Mouse (Mus musculus) lung, embryonic 14.5 days (tissue): ENCODE results near the gene Casr. TPM values are rescaled to one million over a fixed set of nuclear protein-coding genes. Genes with fewer than 3 reads are reported as not detected.

Source experiments
- ATAC-seq: fragments of 200-750 bp; cut with Nextera tagmentation; 2 replicates; pipeline ENCODE4 v1.8.0; 2017; ENCODE audit warnings: mild to moderate bottlenecking, moderate TSS enrichment, moderate library complexity; ENCODE audit not compliant: insufficient read depth
- DNase-seq: peaks from one replicate; pipeline ENCODE4 v3.0.0-alpha.2; 2015
- H3K27ac ChIP-seq: fragments of 300-500 bp; sonication (generic); 2 replicates; pipeline ENCODE4 v1.5.1; 2014; ENCODE audit warnings: low read depth, mild to moderate bottlenecking, moderate library complexity
- H3K27me3 ChIP-seq: fragments of 300-500 bp; sonication (generic); 2 replicates; pipeline ENCODE4 v1.6.1; 2014; ENCODE audit warnings: low read length, control low read depth; ENCODE audit not compliant: insufficient read depth
- H3K36me3 ChIP-seq: fragments of 300-500 bp; sonication (generic); 2 replicates; pipeline ENCODE4 v1.6.1; 2014; ENCODE audit warnings: control low read depth; ENCODE audit not compliant: insufficient read depth
- H3K4me1 ChIP-seq: fragments of 300-500 bp; sonication (generic); 2 replicates; pipeline ENCODE4 v1.6.1; 2014; ENCODE audit warnings: antibody characterized with exemption, control low read depth; ENCODE audit not compliant: insufficient read depth
- H3K4me2 ChIP-seq: fragments of 300-500 bp; sonication (generic); 2 replicates; pipeline ENCODE4 v1.6.1; 2014; ENCODE audit warnings: mild to moderate bottlenecking
- H3K4me3 ChIP-seq: fragments of 300-500 bp; sonication (generic); 2 replicates; pipeline ENCODE4 v1.5.1; 2014; ENCODE audit warnings: low read depth, low read length
- H3K9ac ChIP-seq: fragments of 300-500 bp; sonication (generic); 2 replicates; pipeline ENCODE4 v1.6.1; 2014
- H3K9me3 ChIP-seq: fragments of 300-500 bp; sonication (generic); 2 replicates; pipeline ENCODE4 v1.6.1; 2016; ENCODE audit warnings: low read depth, low read length, control low read depth
- CTCF ChIP-seq: IDR thresholded peaks from 2 replicates; pipeline ENCODE4 v1.5.1; 2016; ENCODE audit warnings: antibody characterized with exemption, low read depth
- WGBS: fragments of 180-500 bp; shearing (Covaris S2); extraction: QIAGEN DNeasy Blood & Tissue Kit; methylation state at CpG from one replicate; pipeline ENCODE4 v1.1.7; 2014; 5-methylcytosine and 5-hydroxymethylcytosine counted together
- polyA plus RNA-seq: library from polyadenylated mRNA; unstranded; fragments of >200 nt; fragmentation: Nextera tagmentation; extraction: Ambion mirVana; gene quantifications from 2 replicates; pipeline ENCODE4 v1.2.1, GENCODE M21; 2014

Casr gene
- polyA plus RNA-seq, 1 experiment from 2014 or later = not detected

DNA sequence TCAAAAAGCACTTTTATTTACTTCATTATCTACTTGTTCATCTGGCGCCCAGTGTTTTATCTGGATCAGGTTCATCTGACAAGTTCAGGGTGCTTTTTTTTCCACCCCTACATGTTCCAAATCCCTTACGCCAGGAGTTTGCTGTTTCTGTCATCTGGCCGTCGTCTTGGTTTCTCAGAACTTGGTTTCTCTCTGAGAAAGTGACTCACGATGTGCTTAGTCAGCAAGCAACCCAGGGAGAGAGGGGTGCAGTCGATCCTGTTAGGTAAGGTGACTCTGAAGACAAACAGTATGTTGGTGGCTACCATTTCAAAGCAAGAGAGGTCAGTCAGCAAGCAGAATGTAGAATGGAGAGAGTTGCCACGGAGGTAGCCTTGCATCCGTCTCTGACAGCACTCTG is 10.0 kb upstream of the Casr start:
- DNase-seq = no peak
- Histone ChIP-seq H3K27ac (no peak overlapping the region), H3K4me3 (no peak overlapping the region), H3K4me1 (no peaks in the 10 kb centered on the region), H3K4me2 (no peak overlapping the region), H3K9ac (no peak overlapping the region), H3K36me3 (no peaks in the 10 kb centered on the region), H3K9me3 (no peaks in the 10 kb centered on the region), H3K27me3 (no peaks in the 10 kb centered on the region)
- no peak for TF ChIP-seq CTCF
- ATAC-seq = no peak
- 56% methylated on average over 8 of the region's 8 CpGs for WGBS

DNA sequence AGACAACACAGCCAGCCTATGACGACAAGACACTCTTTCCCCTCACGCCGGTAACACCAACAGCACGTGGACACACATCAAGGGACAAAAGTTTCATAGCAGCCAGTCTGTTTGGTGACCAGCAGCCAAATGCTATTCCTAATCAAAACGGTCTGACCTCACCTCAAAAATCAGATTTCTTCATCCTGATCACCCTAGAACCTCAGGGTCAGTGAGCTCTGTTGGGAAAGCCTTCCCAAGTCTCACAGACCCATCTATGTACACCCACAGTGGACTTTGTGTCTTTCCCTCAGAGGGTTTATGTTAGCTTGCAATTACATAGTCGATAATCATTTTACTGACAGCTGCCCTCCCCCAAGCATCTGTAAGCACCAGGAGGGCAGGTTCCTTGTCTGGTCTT is 2.4 kb downstream of the Casr start:
- Histone ChIP-seq H3K4me2 (no peak overlapping the region), H3K9ac (no peak overlapping the region), H3K4me3 (no peak overlapping the region), H3K36me3 (no peaks in the 10 kb centered on the region), H3K27ac (no peak overlapping the region), H3K4me1 (no peaks in the 10 kb centered on the region), H3K9me3 (no peaks in the 10 kb centered on the region), H3K27me3 (peaks cover 15% of the 10 kb centered on the region)
- no peak for TF ChIP-seq CTCF
- ATAC-seq (no peak), DNase-seq (no peak)
- WGBS = 75% methylated on average over 6 of the region's 6 CpGs

DNA sequence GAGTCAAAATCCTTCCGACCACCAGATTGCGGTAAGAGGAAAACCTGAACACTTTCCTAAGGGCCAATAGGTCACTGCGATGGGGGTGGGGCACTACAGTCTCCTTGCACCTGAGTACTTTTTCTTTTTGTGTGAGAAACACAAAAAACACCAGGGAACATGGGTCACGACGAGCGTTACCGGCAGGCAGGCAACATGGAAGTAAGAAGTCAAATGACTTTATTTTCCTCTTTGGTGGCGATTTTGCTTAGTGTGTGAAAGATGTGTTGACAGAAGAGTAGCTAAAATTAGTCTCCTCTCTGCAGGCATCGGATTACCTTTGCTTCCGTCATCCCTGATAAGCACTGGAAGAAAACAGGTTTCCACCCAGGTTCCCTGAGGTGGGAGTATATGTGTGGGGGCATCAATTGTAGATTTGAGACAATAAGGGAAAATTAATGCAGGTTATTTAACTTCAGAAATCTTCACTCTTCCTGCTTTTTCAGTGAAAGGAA is 6.2 kb downstream of the Casr start:
- no peak overlapping the region for H3K4me3 ChIP-seq
- H3K27ac ChIP-seq = no peak overlapping the region
- no peaks in the 10 kb centered on the region for H3K4me1 ChIP-seq
- no peak for TF ChIP-seq CTCF
- H3K4me2 ChIP-seq = no peak overlapping the region
- H3K9ac ChIP-seq = no peak overlapping the region
- H3K9me3 ChIP-seq = peaks cover 5% of the 10 kb centered on the region; the same call in 1 of the 2 replicates
- WGBS = 49% methylated on average over 10 of the region's 10 CpGs
- H3K27me3 ChIP-seq = 0 out of 2 replicates have a peak, but pooled peaks cover under 1% of the 10 kb centered on the region
- H3K36me3 ChIP-seq = no peaks in the 10 kb centered on the region
- ATAC-seq (no peak), DNase-seq (no peak)

DNA sequence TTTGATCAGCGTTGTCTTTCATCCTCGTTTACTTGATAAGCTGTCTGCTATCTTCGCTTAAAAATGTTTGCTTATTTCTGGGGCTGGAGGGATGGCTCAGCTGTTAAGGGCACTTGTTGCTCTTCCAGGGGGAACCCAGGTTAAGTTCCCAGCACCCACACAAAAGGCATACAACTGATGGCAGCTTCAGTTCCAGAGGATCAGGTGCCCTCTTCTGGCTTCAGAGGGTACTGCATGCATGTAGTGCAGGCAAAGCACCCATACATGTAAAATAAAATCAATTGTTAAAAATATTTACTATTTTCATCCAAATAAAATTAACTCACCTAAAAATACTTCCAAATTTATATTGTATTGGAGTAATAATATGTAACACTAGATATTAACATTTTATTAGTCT is 8.3 kb downstream of the Casr start:
- peak; percentile 45 for TF ChIP-seq CTCF
- no peaks in the 10 kb centered on the region for H3K27me3 ChIP-seq
- no peaks in the 10 kb centered on the region for H3K36me3 ChIP-seq
- no peaks in the 10 kb centered on the region for H3K4me1 ChIP-seq
- WGBS = 91% methylated on average over 3 of the region's 3 CpGs
- ATAC-seq (no peak), DNase-seq (no peak)
- H3K9ac ChIP-seq = no peak overlapping the region
- H3K4me2 ChIP-seq = no peak overlapping the region
- H3K27ac ChIP-seq = no peak overlapping the region
- peaks cover 5% of the 10 kb centered on the region; the same call in 1 of the 2 replicates for H3K9me3 ChIP-seq
- H3K4me3 ChIP-seq = no peak overlapping the region

DNA sequence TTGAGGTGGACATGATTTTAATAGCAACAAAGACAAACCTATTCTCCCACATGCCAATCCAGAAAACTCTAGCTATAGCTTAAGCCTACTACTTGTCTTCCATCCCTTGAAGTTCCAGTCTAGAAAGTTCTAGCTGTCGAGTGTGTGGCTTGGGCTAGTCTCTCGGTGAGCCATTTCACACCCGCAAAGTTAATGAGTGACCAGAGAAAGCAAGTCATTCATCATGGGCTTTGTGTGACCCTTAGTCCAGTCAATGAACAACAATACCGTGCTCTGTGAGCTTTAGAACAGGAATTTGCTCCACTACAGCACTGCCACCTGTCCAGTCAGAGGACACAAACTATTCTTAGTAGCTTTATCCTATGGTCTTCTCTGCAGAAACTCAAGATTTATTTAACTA is 16.6 kb downstream of the Casr start:
- ATAC-seq = no peak
- 49% methylated on average over 4 of the region's 4 CpGs for WGBS
- Histone ChIP-seq H3K4me2 (no peak overlapping the region), H3K4me3 (no peak overlapping the region), H3K9me3 (no peaks in the 10 kb centered on the region), H3K4me1 (no peaks in the 10 kb centered on the region), H3K27me3 (no peaks in the 10 kb centered on the region), H3K36me3 (no peaks in the 10 kb centered on the region), H3K9ac (no peak overlapping the region), H3K27ac (no peak overlapping the region)
- TF ChIP-seq CTCF = no peak
- no peak for DNase-seq

DNA sequence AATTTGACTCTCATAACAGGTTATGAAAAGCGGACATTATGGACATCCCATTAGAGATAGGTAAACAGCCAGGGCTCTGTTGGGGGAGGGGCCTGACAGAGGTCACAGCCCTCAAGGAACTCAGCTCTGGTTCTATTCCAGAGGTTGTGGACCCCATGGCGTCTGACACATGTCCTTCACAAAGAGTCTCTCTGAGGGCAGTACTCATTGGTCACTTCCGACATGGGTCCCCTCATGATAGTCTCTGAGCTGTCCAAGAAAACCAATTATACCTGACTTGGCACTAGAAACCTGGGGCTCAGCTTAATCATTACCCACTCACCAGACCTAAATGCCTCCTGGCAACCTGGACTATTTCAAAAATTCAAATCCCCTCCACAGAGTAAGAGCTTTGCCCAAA is 18.9 kb downstream of the Casr start:
- TF ChIP-seq CTCF = no peak
- no peak overlapping the region for H3K9ac ChIP-seq
- no peaks in the 10 kb centered on the region for H3K4me1 ChIP-seq
- DNase-seq (no peak), ATAC-seq (no peak)
- no peaks in the 10 kb centered on the region for H3K27me3 ChIP-seq
- no peak overlapping the region for H3K27ac ChIP-seq
- no peak overlapping the region for H3K4me2 ChIP-seq
- H3K36me3 ChIP-seq = no peaks in the 10 kb centered on the region
- 56% methylated on average over 3 of the region's 3 CpGs for WGBS
- H3K4me3 ChIP-seq = no peak overlapping the region
- H3K9me3 ChIP-seq = no peaks in the 10 kb centered on the region

DNA sequence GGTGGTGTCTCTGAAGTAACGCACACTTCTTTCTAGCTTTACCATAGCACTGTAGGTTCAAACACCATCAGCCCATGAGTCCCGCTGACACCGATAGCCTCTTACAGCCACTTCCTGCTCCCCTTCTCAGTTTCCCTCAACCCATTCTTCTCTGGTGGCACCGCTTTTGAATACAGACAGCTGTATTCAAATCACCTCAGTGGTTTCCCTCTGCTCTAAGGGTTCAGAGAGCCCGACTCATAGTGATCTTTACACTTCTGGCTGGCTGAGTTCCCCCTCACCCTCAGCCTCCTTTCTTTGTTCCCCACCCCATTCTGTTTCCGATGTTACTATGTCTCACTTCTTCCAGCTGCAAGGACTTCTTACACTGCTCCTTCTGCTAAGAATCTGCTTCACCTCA is 21.1 kb downstream of the Casr start:
- H3K9me3 ChIP-seq = no peaks in the 10 kb centered on the region
- WGBS = 68% methylated on average over 6 of the region's 6 CpGs
- H3K9ac ChIP-seq = no peak overlapping the region
- ATAC-seq (no peak), DNase-seq (no peak)
- H3K36me3 ChIP-seq = no peaks in the 10 kb centered on the region
- H3K27ac ChIP-seq = no peak overlapping the region
- H3K4me3 ChIP-seq = no peak overlapping the region
- TF ChIP-seq CTCF = no peak
- H3K27me3 ChIP-seq = no peaks in the 10 kb centered on the region
- no peak overlapping the region for H3K4me2 ChIP-seq
- no peaks in the 10 kb centered on the region for H3K4me1 ChIP-seq

DNA sequence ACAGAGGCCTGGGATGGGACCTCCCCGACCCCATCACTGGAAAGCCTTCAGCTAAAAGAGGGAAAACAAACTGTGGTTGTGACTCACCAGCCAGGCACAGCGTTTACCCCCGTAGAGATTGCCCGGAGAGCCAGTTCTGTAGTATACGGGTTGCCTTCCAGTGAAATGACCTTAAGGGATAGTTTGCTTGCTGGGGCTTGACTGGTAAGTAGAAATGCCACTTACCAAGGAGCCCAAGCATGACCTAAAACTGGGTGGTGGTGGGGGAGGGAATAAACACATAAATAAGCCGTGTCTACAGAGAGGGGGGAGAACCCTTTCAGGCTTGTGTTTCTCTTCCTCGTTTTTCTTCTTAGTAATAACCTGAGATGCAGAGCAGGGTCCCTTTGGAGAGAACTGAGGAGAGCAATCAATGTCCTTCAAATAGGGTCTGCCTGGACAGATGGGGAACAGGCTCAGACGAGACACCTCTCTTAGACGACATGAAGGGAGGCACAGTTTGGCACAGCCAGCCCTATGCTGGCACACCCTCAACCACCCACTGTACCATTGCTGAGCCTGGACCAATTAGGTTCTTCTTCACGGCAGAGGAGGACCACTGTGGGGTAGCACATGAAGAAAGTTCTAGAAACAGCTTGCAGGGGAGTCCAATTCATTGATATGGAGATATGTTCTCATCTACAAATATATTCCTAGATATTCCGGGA is 28.8 kb downstream of the Casr start:
- no peaks in the 10 kb centered on the region for H3K9me3 ChIP-seq
- no peak overlapping the region for H3K4me3 ChIP-seq
- no peaks in the 10 kb centered on the region for H3K27me3 ChIP-seq
- no peak overlapping the region for H3K4me2 ChIP-seq
- H3K4me1 ChIP-seq = no peaks in the 10 kb centered on the region
- H3K36me3 ChIP-seq = no peaks in the 10 kb centered on the region
- ATAC-seq (no peak), DNase-seq (no peak)
- no peak for TF ChIP-seq CTCF
- H3K27ac ChIP-seq = no peak overlapping the region
- no peak overlapping the region for H3K9ac ChIP-seq
- WGBS = 59% methylated on average over 11 of the region's 11 CpGs
